Mouse (Mus musculus) kidney, adult 18-20 months (tissue): ENCODE data around the gene Fam241a.

Experiments used
- DNase-seq: peaks from one replicate; pipeline ENCODE4 v3.0.0; 2021

The Fam241a gene

DNA sequence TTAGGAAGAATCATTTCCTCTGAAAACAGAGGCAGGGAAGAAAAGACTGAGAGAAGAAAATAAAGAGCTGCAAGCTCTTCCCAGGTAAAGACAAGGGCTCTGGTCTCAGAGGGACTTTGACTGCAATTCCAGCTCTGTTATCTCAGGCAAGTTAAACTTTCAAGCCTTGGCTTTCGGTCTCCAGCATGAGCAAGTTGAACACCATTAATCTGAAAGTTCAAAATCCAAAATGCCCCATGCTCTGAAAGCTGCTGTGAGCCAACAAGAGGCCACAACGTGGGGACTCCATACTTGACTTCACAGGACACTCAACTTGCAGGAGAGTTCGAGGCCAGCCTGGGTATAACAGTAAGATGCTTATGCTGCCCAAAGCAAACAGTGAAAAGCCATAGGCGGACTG lies 62.1 kb downstream of the Fam241a start:
- DNase-seq, result no peak

DNA sequence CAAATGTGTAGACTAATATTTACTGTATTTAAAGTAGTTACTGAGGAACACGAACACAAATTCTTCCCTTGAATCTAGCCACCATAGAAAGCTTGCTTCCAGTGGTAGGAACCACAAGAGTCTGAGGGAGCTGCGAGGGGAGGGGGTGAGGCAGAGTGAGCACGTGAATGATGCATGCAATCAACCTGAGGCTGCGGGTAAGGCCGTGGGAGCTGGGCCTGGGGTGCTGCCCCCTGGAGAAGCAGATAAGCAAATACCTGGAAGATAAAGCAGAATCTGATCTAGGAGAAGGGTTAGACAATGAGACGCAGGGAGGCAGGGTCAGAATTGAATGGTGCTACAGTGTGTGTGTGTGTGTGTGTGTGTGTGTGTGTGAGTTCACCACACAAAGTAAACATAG lies 65.0 kb downstream of the Fam241a start:
- DNase-seq, result no peak

- no peak for DNase-seq
These were observed 65.9 kb downstream of the Fam241a start for GRCm38 (mm10) chr3:127830183-127830582.

DNA sequence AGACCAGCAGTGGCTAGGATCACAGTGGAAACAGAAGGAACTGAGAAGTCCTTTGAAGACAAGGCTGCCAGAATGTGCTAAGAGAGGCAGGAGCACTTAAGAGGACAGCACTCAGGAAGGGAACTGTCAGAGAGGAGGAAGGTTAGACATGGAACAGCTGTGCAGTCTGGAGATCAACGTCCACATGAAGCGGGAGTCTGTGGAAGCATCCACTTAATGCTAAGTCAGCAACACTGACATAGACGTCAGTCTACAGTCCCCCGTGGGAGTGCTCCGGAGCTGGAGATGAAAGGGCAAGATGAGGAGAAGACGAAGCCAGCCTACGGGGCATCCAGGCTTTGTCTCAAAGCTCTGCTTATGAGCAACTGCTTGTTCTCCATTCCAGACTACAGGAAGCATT lies 69.0 kb downstream of the Fam241a start:
- peak; percentile 25 for DNase-seq

GRCm38 (mm10) chr3:127826503-127826902 lies 69.6 kb downstream of the Fam241a start:
- DNase-seq, result no peak

- DNase-seq, result no peak
These were observed 71.9 kb downstream of the Fam241a start for GRCm38 (mm10) chr3:127823886-127824863.

DNA sequence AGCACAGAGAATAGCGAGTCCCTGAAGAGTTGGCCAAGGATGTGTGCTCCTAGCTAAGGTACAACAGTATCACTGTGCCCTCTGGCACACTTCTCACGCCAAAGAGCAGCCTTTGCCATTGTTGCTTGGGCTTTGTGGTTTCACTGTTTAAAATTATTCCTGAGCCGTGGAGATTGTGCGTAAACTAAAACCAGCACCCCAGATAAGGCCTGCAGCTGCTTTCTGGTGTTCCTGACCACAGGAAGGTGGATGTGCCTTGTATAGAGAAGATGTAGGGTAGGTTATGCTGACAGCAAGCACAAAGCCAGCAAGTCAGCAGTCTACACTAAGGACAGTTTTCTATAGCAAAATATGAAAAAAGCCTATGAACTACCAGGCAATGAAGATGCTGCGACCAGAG lies 74.9 kb downstream of the Fam241a start:
- no peak for DNase-seq

GRCm38 (mm10) chr3:127820400-127820799 lies 75.7 kb downstream of the Fam241a start:
- DNase-seq, result no peak
